13 mouse cellular contexts compared by ENCODE assay signal in genomic region chr12:5207941-5208905, GRCm38 (mm10).
DNase-seq lines count a peak whose midpoint lies in the region; ATAC-seq lines count a peak whose summit lies in the region.
"Had no signal": no experiment of that assay in that cellular context is flagged by ENCODE, and none has a peak within 500 bp of the region (broad histone marks: within the 10 kb centered on the region; RNA-seq: fewer than 3 reads in every experiment).

No protein-coding gene starts in this region.

- H3K4me2 ChIP-seq in embryonic facial prominence, embryonic 13.5 days: no peak overlapping the region
- no peak overlapping the region for H3K4me2 ChIP-seq in hindbrain, embryonic 11.5 days (replicated peaks; ENCODE audit: low read depth, low read length)
- no peak overlapping the region for H3K4me2 ChIP-seq in midbrain, embryonic 11.5 days
- no peak overlapping the region for H3K4me2 ChIP-seq in kidney, embryonic 15.5 days

- no peak overlapping the region for H3K4me3 ChIP-seq in embryonic facial prominence, embryonic 13.5 days
- H3K4me3 ChIP-seq in hindbrain, embryonic 11.5 days (ENCODE audit: low read depth, low read length): no peak overlapping the region
- no peak overlapping the region for H3K4me3 ChIP-seq in midbrain, embryonic 11.5 days (ENCODE audit: low read depth, low read length)
- H3K4me3 ChIP-seq in kidney, embryonic 15.5 days (replicated peaks): no peak overlapping the region

- H3K4me1 ChIP-seq in embryonic facial prominence, embryonic 13.5 days: peaks cover 41% of the 10 kb centered on the region
- peaks cover 3% of the 10 kb centered on the region; the same call in 1 of the 2 replicates for H3K4me1 ChIP-seq in hindbrain, embryonic 11.5 days (replicated peaks; ENCODE audit: control insufficient read depth, insufficient read depth, low read length)
- H3K4me1 ChIP-seq in midbrain, embryonic 11.5 days (ENCODE audit: control insufficient read depth, insufficient read depth, low read length): peaks cover 9% of the 10 kb centered on the region
- peaks cover 22% of the 10 kb centered on the region for H3K4me1 ChIP-seq in kidney, embryonic 15.5 days

- no peaks in the 10 kb centered on the region for H3K27me3 ChIP-seq in embryonic facial prominence, embryonic 13.5 days
- H3K27me3 ChIP-seq in hindbrain, embryonic 11.5 days (ENCODE audit: control insufficient read depth, insufficient read depth, low read length): no peaks in the 10 kb centered on the region
- H3K27me3 ChIP-seq in midbrain, embryonic 11.5 days (ENCODE audit: control insufficient read depth, insufficient read depth, low read length): no peaks in the 10 kb centered on the region
- no peaks in the 10 kb centered on the region for H3K27me3 ChIP-seq in kidney, embryonic 15.5 days

- H3K9ac ChIP-seq in embryonic facial prominence, embryonic 13.5 days: no peak overlapping the region
- H3K9ac ChIP-seq in hindbrain, embryonic 11.5 days (ENCODE audit: low read depth, low read length): peak overlapping the region; percentile 11; the same call in 1 of the 2 replicates
- H3K9ac ChIP-seq in midbrain, embryonic 11.5 days (ENCODE audit: low read length): no peak overlapping the region
- no peak overlapping the region for H3K9ac ChIP-seq in kidney, embryonic 15.5 days

- 0 out of 2 replicates have a peak, but pooled peaks cover 6% of the 10 kb centered on the region for H3K36me3 ChIP-seq in embryonic facial prominence, embryonic 13.5 days
- no peaks in the 10 kb centered on the region for H3K36me3 ChIP-seq in hindbrain, embryonic 11.5 days (ENCODE audit: control insufficient read depth, insufficient read depth, low read length)
- H3K36me3 ChIP-seq in midbrain, embryonic 11.5 days (ENCODE audit: control insufficient read depth, insufficient read depth, low read length): no peaks in the 10 kb centered on the region
- H3K36me3 ChIP-seq in kidney, embryonic 15.5 days: no peaks in the 10 kb centered on the region

- H3K27ac ChIP-seq in embryonic facial prominence, embryonic 13.5 days: peak overlapping the region; percentile 5; the same call in 1 of the 2 replicates
- peak overlapping the region; percentile 74 for H3K27ac ChIP-seq in hindbrain, embryonic 11.5 days (ENCODE audit: low read depth, low read length)
- no peak overlapping the region for H3K27ac ChIP-seq in midbrain, embryonic 11.5 days (ENCODE audit: low read depth, low read length)
- H3K27ac ChIP-seq in kidney, embryonic 15.5 days: no peak overlapping the region

- H3K9me3 ChIP-seq in embryonic facial prominence, embryonic 13.5 days: no peaks in the 10 kb centered on the region
- H3K9me3 ChIP-seq in hindbrain, embryonic 11.5 days (ENCODE audit: control insufficient read depth, low read length): no peaks in the 10 kb centered on the region
- H3K9me3 ChIP-seq in midbrain, embryonic 11.5 days (ENCODE audit: control insufficient read depth, low read length): no peaks in the 10 kb centered on the region
- no peaks in the 10 kb centered on the region for H3K9me3 ChIP-seq in kidney, embryonic 15.5 days (replicated peaks)

- DNase-seq in NIH3T3 (ENCODE audit: low read depth): peak; percentile 16
- peak; percentile 42 for DNase-seq in hindbrain, embryonic 11.5 days (ENCODE audit: low spot score)
- no peak for DNase-seq in midbrain, embryonic 11.5 days (ENCODE audit: low spot score, missing footprints)
- DNase-seq in right cerebral cortex, postnatal 14 days: no peak
- no peak for DNase-seq in ovary, postnatal 10 days (ENCODE audit: low spot score)
- DNase-seq in B cell, adult 2 months: no peak
- DNase-seq: cerebellum, adult 11 months; left cerebral cortex, postnatal 4 days; spleen, adult 18-20 months; thymus, postnatal 14 days had no signal

- ATAC-seq in embryonic facial prominence, embryonic 13.5 days (ENCODE audit: insufficient number of reproducible peaks, insufficient read depth, low FRiP score, low TSS enrichment, low read depth): no peak
- ATAC-seq in hindbrain, embryonic 11.5 days (ENCODE audit: low FRiP score): peak; percentile 38
- ATAC-seq in midbrain, embryonic 11.5 days (ENCODE audit: low FRiP score): peak; percentile 38; the same call in 1 of the 2 replicates
- ATAC-seq in kidney, embryonic 15.5 days (replicated peaks; ENCODE audit: low FRiP score): no peak
- ATAC-seq: inflammation-experienced regulatory T-cells, adult 6 months had no signal

- 42% methylated on average over 17 of the region's 17 CpGs for WGBS in embryonic facial prominence, embryonic 13.5 days
- 53% methylated on average over 17 of the region's 17 CpGs for WGBS in hindbrain, embryonic 11.5 days
- WGBS in midbrain, embryonic 11.5 days: 73% methylated on average over 17 of the region's 17 CpGs
- 86% methylated on average over 17 of the region's 17 CpGs for WGBS in kidney, embryonic 15.5 days

Comparison
In these comparisons a context has a peak if more than half of its experiments do, and no peak if none do; other contexts are left out.
1. DNase-seq: peak in NIH3T3 (single experiment) and hindbrain, embryonic 11.5 days (single experiment); none in midbrain, embryonic 11.5 days (single experiment), right cerebral cortex, postnatal 14 days (single experiment), ovary, postnatal 10 days (single experiment) and B cell, adult 2 months (0 of 2).
2. ATAC-seq: peak in hindbrain, embryonic 11.5 days (single experiment) and midbrain, embryonic 11.5 days (single experiment); none in embryonic facial prominence, embryonic 13.5 days (single experiment) and kidney, embryonic 15.5 days (single experiment).
3. H3K27ac ChIP-seq: peak in embryonic facial prominence, embryonic 13.5 days (single experiment) and hindbrain, embryonic 11.5 days (single experiment); none in midbrain, embryonic 11.5 days (single experiment) and kidney, embryonic 15.5 days (single experiment).